Mouse (Mus musculus) lung, postnatal 25 days (tissue): Measurements from ENCODE around the gene Gm42420.

ENCODE experiments used
- DNase-seq: peaks from one replicate; pipeline ENCODE4 v3.0.0; 2022; ENCODE audit warnings: low spot score

Gene Gm42420

GRCm38 (mm10) chr6:39573791-39574554 lies 11.6 kb upstream of the Gm42420 start, which contains the start of gene Adck2:
Gene Adck2 (plus strand): TSS chr6:39573873.
- peak; percentile 86 for DNase-seq

DNA sequence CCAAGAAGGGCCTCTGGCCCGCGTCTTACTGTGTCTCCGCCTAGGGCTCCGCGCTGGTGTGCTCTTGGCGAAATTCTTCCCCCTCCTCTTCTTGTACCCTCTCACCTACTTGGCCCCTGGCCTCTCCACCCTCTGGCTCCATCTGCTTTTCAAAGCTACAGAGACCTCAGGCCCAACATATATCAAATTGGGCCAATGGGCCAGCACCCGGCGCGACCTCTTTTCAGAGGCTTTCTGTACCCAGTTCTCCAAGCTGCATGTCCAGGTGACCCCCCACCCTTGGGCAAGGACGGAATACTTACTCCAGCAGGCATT lies 11.0 kb upstream of the Gm42420 start:
- no peak for DNase-seq

GRCm38 (mm10) chr6:39574951-39575350 lies 10.6 kb upstream of the Gm42420 start:
- DNase-seq: no peak

- DNase-seq: no peak
Measured at GRCm38 (mm10) chr6:39579552-39579951, 6.0 kb upstream of the Gm42420 start.

DNA sequence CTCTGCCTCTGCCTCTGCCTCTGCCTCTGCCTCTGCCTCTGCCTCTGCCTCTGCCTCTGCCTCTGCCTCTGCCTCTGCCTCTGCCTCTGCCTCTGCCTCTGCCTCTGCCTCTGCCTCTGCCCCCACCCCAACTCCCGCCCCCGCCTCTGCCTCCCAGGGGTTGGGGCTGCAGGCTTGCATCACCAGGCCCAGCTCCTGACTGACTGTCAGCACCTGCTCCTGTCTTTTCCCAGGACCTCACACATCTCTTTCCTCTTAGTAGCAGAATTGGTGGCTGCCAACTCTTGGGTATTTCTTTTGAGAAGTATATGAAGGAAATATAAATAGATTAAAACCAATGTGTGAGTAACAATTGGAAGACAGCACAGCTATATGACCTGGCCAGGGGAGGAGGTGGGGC lies 5.0 kb upstream of the Gm42420 start:
- no peak for DNase-seq

- no peak for DNase-seq
Measured at GRCm38 (mm10) chr6:39581087-39581784, 4.3 kb upstream of the Gm42420 start.

GRCm38 (mm10) chr6:39591481-39591880 lies 5.9 kb downstream of the Gm42420 start:
- DNase-seq: no peak

- peak; percentile 95 for DNase-seq
Measured at GRCm38 (mm10) chr6:39592401-39593214, 7.1 kb downstream of the Gm42420 start, which contains the start of gene Ndufb2. Gene Ndufb2 (plus strand): TSS chr6:39592574.

DNA sequence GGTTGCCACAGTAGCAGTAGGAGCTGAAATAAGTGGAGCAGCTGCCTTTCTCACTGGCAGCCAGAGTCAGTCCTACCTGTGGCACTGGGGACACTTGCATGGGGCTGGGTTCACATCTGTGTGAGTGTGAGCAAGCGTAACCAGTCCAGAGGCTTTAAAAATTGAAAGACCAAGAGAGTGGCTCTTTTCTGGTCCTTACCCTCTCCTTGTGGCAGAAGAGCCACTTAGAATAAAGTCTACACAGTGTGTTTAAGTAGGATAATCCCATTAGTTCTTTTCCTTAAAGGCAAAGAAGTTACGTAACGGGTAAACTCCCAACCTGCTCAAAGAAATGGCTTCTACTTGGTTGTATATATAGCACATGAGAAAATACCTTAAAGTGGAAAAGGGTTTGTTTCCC lies 15.3 kb downstream of the Gm42420 start:
- peak; percentile 3 for DNase-seq

- no peak for DNase-seq
Measured at GRCm38 (mm10) chr6:39601828-39602227, 16.3 kb downstream of the Gm42420 start.

DNA sequence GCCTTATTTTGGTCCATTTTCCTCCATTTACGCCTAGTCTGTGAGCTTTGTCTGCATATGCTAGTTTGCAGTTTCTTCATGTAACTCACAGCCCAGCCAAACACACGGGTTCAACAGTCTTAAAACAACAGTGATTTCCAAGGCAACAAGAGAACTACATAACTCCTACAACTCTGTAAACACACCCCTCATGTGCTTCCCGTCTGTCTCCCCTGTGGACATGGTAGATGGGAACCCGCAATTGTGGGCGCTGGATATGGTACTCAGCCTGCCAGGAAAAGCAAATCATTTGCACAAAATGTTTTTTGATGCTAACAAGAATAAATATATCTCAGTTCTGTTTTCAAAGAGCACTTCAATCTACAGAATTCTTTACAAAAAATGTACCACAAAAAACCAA lies 19.0 kb downstream of the Gm42420 start:
- no peak for DNase-seq

DNA sequence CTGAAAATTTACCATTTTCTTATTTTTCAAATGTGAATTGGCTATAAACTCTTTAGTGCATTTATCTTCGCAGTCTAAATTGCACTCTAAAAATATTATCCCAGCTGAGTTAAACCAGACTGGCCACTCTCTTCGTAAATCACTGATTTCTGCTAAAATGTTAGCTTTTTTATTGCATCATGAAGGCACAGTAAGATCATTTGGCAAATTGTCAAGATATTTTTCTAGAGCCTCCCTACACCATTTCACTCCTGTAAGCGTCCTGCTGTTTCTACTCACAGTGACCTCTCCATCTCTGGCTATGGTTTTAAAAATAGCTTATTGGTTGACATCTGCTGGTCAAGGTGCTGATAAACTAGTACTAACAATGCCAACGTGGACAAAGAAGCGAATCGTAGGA lies 20.5 kb downstream of the Gm42420 start:
- no peak for DNase-seq

DNA sequence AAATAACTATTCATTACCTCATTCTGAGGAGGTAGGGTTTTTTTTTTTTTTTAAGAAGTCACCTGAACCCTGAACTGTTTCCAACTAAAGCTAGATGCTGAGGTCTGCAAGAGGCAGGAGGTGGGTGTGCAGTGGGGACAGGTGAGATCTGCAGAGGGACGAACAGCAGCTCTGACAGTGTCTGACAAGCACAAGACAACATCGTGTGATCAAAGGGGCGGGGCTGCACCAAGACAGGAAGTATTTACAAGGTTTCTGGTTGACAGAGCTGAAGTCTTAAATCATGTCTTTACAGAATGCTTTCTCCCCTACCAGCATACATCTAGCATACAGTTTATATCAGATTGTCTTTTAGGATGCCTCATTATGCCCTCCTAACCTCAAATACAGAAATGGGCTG lies 21.3 kb downstream of the Gm42420 start:
- DNase-seq: peak; percentile 7

DNA sequence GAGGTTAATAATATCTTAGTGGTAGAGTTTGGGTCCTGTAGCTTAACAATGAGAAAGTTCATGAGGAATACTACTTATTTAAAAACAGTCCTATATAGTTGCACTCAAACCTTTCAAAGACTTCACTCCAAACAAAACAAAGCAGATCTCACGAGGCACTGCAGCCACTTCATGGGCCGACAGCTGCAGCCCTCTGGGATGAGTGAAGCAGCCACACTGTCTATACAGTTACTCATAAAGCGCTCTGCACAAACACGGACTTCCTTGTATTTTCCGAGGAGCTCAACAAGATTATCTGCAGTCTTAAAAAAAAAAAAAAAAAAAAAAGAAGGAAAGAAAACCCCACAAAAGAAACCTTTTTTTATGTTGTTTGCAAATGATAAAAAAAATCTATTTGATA lies 21.8 kb downstream of the Gm42420 start:
- no peak for DNase-seq

DNA sequence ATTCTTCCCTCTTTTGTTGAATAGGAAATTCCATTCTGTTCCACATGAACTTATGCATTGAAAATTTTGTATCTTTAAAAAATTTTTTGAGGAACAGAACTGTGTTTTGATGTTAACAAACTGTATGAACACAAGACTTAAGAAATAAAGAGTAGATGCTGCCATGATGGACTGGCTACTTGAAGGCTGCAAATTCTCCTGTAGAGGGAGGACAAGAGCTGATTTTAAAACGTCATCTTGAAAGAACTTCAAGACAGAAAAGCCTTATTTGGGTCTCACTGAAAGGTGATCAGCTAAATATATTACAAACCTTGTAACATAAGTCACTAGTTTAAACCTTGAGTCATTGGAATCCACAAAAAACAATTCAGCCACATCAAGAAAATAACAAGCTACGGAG lies 24.7 kb downstream of the Gm42420 start:
- no peak for DNase-seq

GRCm38 (mm10) chr6:39611296-39611695 lies 25.7 kb downstream of the Gm42420 start:
- no peak for DNase-seq
